Mouse (Mus musculus) CD4-positive, CD25-positive, alpha-beta regulatory T cell (primary cell): ENCODE results near the gene Ncam1. TPM values are rescaled to one million over a fixed set of nuclear protein-coding genes. Genes with fewer than 3 reads are reported as not detected.

Experiments used
- polyA plus RNA-seq: library from polyadenylated mRNA; unstranded; fragments of 100-300 nt; shearing (Covaris generic); gene quantifications from one replicate; pipeline ENCODE4 v1.2.1, GENCODE M21; 2017

Gene Ncam1
- 0.07 TPM for polyA plus RNA-seq

GRCm38 (mm10) chr9:49798806-49799205 lies at the start of gene Ncam1:
TSS of gene Ncam1 (minus strand) at chr9:49798925.

GRCm38 (mm10) chr9:49485892-49486311 lies 312.8 kb downstream of the Ncam1 start, which contains the start of gene Ttc12:
TSS of gene Ttc12 (minus strand) at chr9:49486225.

